Mouse (Mus musculus): ENCODE results near the gene Rab11a.
A peak's percentile ranks its signal among the peaks of the same experiment; 100 is the strongest.

The Rab11a gene

DNA sequence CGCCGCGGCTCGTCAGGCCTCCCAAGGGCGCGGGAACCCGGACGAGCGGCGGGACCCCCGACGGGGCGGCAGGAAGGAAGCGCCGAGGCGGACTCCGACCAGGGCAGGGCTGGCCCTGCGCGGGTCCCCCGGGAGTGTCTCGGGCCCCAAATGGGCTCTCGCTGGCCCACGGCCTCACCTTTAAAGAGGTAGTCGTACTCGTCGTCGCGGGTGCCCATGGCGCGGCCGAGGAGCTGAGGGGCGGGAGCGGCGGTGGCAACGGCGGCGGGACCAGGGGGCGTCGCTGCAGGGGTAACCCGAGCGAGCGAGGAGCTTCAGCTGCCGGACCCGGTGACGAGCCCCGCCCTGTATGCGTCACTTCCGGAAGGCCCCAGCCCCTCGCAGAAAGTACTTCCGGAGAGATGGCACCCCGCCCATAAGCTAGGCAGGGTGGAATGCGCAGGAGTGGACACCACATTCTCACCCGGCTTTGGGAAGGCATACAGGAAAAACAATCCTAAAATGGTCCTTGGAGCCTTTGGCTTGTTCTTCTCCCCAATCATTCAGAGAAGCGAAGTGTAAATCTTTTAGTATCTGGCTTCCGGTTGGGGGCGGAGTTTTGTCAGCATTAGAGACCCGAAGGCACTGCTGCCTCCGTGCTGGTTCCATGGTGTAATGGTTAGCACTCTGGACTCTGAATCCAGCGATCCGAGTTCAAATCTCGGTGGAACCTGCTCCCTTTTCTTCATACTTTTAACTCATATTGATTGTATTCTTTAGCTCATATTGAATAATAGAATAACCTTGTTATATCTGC is at the start of gene Rab11a:
TSS of gene Rab11a (minus strand) at position 353 of the 796 bp plus-strand sequence.
- peak; percentile 94 for DNase-seq

GRCm38 (mm10) chr9:64786216-64786905 is 48.8 kb upstream of the Rab11a start:
- DNase-seq = no peak

- DNase-seq = no peak
Measured at GRCm38 (mm10) chr9:64784841-64785240, 47.3 kb upstream of the Rab11a start.

GRCm38 (mm10) chr9:64783511-64783910 is 46.0 kb upstream of the Rab11a start:
- DNase-seq = no peak

GRCm38 (mm10) chr9:64779628-64780027 is 42.1 kb upstream of the Rab11a start:
- no peak for DNase-seq

DNA sequence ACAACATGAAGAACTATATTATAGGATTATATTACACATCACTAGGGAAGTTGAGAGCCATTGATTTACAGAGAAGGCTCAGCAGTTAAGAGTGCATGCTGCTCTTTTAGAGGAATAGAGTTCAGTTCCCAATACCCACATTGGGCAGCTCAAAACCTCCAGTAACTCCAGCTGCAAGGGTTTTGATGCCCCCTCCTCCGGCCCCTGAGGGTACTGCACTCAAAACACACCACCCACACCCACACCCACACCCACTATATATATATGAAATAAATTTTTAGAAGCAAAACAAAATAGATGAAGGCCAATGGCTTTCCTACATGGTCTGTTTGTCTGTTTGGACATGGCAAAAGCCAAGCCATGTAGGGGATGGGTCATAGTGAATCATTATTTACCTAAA is 40.6 kb upstream of the Rab11a start:
- no peak for DNase-seq

DNA sequence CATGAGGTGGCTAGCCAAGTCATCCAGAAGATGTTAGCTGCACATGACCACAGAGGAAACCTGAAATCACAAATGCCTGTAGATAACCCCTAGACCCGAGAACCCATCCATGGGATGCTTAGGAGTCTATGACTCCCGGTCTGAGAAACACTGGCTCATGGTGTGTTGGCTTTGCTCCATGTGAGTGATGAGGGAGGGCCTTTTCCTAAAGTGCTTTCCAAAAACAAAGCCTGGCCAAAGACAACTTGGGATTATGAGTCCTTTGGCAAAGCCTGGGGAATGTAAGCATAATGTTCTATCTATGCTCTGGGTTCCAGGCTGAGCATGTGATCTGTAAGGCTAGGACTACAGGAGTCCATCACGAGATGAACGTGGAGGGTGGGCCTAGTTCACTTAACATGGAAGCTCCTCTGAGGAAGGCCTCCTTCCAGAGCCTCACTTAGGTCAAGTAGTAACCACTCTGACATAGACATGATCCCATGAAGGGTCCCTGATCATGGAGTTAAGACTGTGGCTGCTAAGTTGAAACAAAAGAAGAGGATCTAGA is 40.0 kb upstream of the Rab11a start:
- DNase-seq = no peak

DNA sequence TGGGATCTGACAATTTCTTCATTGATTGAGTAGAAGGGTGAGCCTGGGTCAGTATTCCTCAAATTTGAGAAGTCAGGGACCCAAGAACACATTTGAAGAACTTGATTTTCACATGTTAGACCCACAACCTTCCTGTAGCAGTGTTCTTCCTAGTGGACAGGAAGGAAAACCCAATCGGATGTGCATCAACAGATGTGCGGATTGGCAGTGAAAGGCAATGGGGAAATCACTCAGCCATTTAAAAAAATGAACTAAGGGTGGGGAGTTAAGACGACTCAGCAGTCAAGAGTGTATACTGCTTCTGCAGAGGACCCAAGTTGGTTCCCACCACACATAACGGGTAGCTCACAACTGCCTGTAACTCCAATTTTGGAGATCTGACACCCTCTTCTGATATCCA is 37.9 kb upstream of the Rab11a start:
- DNase-seq = no peak

DNA sequence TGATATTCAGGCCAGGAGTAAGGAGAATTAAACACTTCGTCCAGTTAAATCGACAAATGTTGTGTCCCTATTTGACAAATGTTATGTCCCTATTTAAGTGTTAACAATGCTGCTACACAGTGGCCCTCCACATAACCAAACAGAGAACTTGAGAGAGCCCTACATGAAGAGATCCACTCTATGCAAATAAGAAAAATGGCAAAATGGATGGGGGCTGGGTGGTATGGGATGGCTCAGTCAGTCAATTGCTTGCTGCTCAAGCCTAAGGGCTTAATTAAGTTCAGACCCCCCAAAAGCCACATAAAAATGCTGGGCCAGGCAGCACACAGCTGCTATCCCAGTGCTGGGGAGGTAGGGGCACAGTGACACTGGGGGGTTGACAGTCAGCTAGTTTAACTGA is 37.3 kb upstream of the Rab11a start:
- DNase-seq = no peak

DNA sequence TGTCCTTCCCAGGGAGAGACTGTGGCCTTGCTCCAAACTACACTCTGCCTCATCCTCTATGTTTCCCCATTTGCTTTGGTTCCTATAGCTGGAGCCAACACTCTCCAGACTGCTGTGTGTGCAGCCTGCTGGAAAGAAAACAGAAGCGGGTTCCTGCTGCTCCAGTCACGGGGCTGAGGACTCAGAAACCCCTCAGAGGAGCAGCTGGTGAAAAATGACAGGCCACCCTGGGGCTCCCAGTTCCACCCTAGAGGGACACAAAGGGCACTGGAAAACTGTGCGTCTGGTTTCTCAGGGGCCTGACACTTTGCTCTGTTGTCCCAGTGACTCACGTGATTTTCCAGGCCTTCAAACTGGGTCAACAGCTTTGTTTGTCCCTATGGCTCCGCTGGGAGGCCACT is 36.9 kb upstream of the Rab11a start:
- DNase-seq = peak; percentile 44

DNA sequence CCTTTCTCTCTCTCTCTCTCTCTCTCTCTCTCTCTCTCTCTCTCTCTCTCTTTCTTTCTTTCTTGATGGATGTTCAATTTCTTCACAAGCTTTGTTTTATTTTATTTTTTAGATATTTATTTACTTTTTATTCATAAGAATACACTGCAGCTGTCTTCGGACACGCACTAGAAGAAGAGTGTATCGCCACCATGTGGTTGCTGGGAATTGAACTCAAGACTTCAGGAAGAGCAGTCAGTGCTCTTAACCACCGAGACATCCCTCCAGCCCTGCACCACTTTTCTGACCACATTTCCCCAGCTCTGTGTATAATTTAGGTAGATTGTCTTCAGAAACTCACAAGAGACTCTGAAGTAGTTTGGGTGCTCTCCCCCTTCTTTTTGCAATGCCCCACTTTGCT is 36.4 kb upstream of the Rab11a start:
- DNase-seq = no peak

DNA sequence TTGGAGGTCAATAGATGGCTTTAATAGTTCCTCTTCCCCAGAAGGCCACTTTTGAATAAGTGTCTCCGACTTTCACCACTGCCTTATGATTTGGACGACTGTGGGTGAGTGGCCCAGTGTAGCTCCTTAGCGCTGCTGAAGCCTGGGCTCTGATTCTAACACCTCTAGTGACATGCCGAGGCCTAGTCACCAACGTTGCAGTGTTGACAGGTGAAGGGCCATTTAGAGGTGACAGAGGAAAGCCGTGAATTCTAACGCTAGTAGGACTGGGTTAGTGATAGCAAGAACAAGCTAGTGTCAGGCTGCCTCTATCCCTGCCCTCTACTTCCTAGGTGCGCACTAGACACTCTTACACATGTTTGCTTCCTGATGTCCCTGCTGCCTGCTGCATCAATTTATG is 35.7 kb upstream of the Rab11a start:
- DNase-seq = no peak

- DNase-seq = peak; percentile 21
Measured at GRCm38 (mm10) chr9:64771236-64771635, 33.7 kb upstream of the Rab11a start.

GRCm38 (mm10) chr9:64770411-64770849 is 32.9 kb upstream of the Rab11a start:
- no peak for DNase-seq

DNA sequence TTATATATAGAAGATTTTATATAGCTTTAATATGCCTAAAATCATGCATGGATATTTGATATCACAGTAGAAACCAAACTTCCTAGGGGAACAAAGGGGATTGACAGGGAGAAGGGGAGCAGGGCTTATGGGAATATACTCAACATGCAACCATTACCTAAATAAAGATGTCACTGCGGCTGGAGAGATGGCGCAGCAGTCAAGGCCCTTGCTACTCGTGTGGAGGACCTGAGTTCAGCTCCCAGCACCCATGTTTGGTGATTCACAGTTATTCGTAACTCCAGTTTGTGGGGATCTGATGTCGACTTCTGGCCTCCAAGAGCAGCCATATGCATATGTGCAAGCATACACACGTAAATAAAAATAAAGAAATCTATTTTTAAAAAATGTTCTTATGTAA is 32.4 kb upstream of the Rab11a start:
- DNase-seq = no peak

GRCm38 (mm10) chr9:64769066-64769695 is 31.6 kb upstream of the Rab11a start:
- no peak for DNase-seq

GRCm38 (mm10) chr9:64767796-64768195 is 30.2 kb upstream of the Rab11a start:
- DNase-seq = no peak

DNA sequence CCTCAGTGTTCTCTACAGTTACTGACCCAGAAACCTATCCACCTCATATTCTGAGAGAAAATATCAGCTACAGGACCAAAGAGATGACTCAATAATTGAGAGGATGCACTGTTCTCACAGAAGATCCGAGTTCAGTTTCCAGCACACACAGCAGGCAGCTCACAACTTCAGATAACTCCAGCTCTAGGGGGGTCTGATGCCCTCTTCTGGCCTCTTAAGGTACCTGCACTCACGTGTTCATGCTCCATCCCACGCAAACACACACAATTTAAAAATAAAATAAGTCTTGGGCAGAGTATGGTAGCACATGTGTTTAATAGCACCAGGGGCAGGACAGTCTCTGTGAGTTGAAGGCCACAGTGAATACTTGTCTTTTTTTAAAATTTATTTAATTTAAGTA is 28.6 kb upstream of the Rab11a start:
- DNase-seq = no peak

- no peak for DNase-seq
Measured at GRCm38 (mm10) chr9:64764824-64765223, 27.3 kb upstream of the Rab11a start.

- DNase-seq = no peak
Measured at GRCm38 (mm10) chr9:64758052-64758451, 20.5 kb upstream of the Rab11a start.

GRCm38 (mm10) chr9:64752575-64752974 is 15.0 kb upstream of the Rab11a start:
- DNase-seq = no peak

- no peak for DNase-seq
Measured at GRCm38 (mm10) chr9:64749314-64749713, 11.8 kb upstream of the Rab11a start.

- no peak for DNase-seq
Measured at GRCm38 (mm10) chr9:64747735-64748134, 10.2 kb upstream of the Rab11a start.

- no peak for DNase-seq
Measured at GRCm38 (mm10) chr9:64742453-64742852, 4.9 kb upstream of the Rab11a start.
